Mouse (Mus musculus): ENCODE data around the gene Gm13279. TPM values are rescaled to one million over a fixed set of nuclear protein-coding genes. Genes with fewer than 3 reads are reported as not detected.
"Not testable (repeated sequence)": the region's sequence is repeated elsewhere in the genome, so short reads cannot be mapped to it uniquely, and the experiment has no call there.

Gm13279 gene
- total RNA-seq (2021), result not detected
- long read RNA-seq, experiment 1, result 0 reads
- long read RNA-seq, experiment 2, result 0 reads

DNA sequence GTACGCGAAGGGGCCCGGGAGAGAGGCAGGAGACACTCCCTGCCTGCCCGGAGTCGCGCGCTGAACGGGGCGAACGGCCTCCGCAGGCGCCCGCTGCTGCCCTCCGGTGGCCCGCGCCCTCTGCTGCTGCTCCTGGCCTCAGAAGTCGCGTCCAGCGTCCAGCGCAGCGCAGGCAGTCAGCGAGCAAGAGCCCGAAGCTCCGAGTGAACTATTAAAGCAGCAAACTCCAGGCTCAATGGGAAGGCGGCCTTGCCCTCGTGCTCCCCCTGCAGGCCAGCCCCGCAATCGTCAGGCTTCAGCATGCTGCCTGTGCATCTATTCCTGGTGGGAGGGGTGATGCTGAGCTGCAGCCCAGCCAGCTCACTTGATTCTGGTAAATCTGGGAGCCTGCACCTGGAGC is at the start of gene Gm13279:
Gm13279 (plus strand) TSS at position 301 of the 400 bp plus-strand sequence.
- not testable (repeated sequence) for H3K27ac ChIP-seq; H3K4me3 ChIP-seq; DNase-seq (ENCODE audit: low spot score in 2 of 2)

DNA sequence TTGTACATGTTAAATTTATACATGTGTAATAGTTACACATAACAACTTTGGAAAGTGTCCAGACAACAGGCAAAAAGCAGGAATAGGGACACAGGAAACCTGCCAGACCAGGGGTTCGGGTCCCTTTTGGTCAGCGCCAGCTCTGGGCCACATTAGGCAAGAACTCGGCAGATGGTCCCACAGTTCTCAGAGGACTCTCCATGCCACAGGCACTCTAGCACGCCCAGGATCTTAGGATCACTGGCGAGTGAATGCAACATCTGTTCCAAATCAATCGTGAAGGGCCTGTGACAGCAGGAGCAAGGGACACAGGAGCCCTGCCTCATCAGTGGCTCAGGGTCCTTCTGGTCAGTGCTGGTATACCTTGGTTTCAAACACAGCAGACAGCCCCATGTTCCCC is 47.3 kb upstream of the Gm13279 start:
- Histone ChIP-seq H3K4me3 (no peak overlapping the region), H3K27ac (no peak overlapping the region)
- TF ChIP-seq CTCF (conservative IDR thresholded peaks at IDR 0.05), result no peak
- no peak for DNase-seq (ENCODE audit: low spot score in 2 of 2)

DNA sequence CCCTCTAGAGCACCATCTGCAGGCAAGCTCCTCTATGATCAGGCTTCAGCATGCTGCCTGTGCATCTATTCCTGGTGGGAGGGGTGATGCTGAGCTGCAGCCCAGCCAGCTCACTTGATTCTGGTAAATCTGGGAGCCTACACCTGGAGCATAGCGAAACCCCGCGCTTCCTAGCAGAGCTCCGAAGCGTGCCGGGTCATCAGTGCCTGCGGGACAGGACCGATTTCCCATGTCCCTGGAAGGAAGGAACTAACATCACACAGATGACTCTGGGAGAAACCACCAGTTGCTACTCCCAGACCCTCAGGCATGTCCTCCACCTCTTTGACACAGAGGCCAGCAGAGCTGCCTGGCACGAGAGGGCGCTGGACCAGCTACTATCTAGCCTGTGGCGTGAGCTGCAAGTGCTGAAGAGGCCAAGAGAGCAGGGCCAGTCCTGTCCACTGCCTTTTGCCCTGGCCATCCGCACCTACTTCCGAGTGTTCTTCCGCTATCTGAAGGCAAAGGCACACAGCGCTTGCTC is 42.3 kb upstream of the Gm13279 start, which contains the start of gene Gm13271:
Gm13271 (plus strand) TSS at position 51 of the 523 bp plus-strand sequence.
- peak; percentile 53 for TF ChIP-seq CTCF (conservative IDR thresholded peaks at IDR 0.05)
- peak; percentile 60 to 67 for DNase-seq (ENCODE audit: low spot score in 2 of 2)
- H3K27ac ChIP-seq, result not testable (repeated sequence)

DNA sequence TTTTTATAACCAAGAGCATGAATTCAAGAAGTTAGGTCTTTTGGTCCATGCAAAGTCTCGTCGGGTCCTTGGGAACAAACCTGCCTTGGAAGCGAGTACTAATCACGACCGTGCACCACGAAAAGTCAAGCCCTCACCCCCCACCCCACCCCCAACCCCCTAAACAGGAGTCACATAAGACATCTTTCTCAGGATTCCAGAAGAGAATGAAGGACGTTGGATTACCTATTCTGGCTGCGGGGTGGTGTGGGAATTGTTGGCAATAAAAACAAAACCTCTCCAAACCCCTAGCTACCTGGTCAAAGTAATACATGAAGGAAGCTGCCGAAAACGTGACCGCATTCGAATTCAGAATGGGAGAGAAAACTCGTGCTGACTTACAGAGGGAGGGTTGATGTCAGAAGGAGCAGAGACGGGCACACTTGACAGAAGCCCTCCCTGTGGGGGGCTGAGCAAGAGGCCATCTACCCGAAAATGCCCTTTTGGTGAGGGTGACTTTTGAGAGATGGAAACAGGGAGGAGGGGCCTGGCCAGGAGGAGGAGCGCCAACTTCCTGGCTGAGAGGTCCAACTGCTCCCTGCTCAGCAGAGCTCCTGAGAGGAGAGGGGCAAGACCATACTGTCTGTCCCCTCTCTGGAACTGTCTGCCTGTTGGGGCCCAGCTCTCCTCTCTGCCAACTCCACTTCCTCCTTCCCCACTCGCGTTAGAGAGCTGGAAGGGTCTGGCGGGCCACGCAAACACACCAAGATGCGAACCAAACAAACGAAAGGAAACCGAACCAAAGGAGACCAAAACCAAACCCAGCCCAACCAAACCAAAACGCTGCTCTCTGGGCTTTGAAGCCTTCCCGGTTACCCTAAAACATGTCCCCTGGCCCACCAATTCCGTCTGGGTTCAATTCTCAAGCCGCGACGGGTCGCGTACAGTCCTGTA is 40.4 kb upstream of the Gm13279 start:
- Histone ChIP-seq H3K4me3 (peak overlapping the region; percentile 55), H3K27ac (peak overlapping the region; percentile 61; the same call in 1 of the 2 replicates)

More for the DNA sequence above, 42.3 kb upstream of the Gm13279 start, which contains the start of gene Gm13271:
- not testable (repeated sequence) for H3K4me3 ChIP-seq

DNA sequence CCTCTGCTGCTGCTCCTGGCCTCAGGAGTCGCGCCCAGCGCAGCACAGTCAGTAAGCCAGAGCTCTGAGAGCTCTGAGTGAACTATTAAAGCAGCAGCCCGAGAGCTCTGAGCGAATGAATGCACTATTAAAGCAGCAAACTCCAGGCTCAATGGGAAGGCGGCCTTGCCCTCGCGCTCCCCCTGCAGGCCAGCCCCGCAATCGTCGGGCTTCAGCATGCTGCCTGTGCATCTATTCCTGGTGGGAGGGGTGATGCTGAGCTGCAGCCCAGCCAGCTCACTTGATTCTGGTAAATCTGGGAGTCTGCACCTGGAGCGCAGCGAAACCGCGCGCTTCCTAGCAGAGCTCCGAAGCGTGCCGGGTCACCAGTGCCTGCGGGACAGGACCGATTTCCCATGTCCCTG is 39.6 kb upstream of the Gm13279 start:
- DNase-seq (ENCODE audit: low spot score in 2 of 2), result peak; percentile 84 to 90
- H3K27ac ChIP-seq, result not testable (repeated sequence)
- peak; percentile 72 for TF ChIP-seq CTCF (conservative IDR thresholded peaks at IDR 0.05)
- peak overlapping the region; percentile 55 for H3K4me3 ChIP-seq

More for the DNA sequence above, 40.4 kb upstream of the Gm13279 start:
- not testable (repeated sequence) for DNase-seq (ENCODE audit: low spot score in 2 of 2)

DNA sequence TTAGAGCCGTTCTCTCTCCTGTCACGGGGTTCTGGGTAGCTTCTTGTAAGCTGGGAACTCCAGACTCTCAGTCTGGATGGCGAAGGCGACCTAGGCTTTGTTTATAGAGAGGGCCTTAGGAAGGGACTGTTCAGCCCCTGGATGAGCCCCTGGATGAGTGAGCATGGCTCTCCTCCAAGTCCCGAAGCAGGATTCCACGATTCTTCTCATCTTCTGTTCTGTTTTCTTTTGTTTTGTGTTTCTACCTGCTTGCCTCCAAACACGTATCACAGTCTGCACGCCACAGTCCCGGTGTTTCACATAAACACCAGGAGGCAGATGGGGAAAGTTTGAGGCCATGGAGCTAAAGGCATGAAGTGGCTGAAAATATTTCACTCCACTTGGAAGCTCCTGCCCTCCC is 38.4 kb upstream of the Gm13279 start:
- DNase-seq (ENCODE audit: low spot score in 2 of 2), result peak in 1 of 2 experiments; percentile 27
- not testable (repeated sequence) for H3K27ac ChIP-seq, H3K4me3 ChIP-seq

DNA sequence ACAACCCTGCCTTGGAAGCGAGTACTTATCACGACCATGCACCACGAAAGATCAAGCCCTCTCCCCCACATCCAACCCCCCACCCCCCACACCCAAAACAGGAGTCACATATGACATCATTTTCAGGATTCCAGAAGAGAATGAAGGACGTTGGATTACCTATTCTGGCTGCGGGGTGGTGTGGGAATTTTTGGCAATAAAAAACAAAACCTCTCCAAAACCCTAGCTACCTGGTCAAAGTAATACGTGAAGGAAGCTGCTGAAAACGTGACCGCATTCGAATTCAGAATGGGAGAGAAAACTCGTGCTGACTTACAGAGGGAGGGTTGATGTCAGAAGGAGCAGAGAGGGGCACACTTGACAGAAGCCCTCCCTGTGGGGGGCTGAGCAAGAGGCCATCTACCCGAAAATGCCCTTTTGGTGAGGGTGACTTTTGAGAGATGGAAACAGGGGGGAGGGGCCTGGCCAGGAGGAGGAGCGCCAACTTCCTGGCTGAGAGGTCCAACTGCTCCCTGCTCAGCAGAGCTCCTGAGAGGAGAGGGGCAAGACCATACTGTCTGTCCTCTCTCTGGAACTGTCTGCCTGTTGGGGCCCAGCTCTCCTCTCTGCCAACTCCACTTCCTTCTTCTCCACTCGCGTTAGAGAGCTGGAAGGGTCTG is 37.5 kb upstream of the Gm13279 start, which contains the start of gene Gm13283:
Gm13283 (plus strand) TSS at position 510 of the 659 bp plus-strand sequence.
- peak within 1 kb of the TSS; percentile 30; the same call in 1 of the 2 replicates for H3K4me3 ChIP-seq
- H3K27ac ChIP-seq, result not testable (repeated sequence)
- DNase-seq (ENCODE audit: low spot score in 2 of 2), result peak in 1 of 2 experiments; percentile 13

DNA sequence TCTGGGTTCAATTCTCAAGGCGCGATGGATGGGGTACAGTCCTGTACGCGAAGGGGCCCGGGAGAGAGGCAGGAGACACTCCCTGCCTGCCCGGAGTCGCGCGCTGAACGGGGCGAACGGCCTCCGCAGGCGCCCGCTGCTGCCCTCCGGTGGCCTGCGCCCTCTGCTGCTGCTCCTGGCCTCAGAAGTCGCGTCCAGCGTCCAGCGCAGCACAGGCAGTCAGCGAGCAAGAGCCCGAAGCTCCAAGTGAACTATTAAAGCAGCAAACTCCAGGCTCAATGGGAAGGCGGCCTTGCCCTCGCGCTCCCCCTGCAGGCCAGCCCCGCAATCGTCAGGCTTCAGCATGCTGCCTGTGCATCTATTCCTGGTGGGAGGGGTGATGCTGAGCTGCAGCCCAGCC is 36.8 kb upstream of the Gm13279 start:
- peak overlapping the region; percentile 30; the same call in 1 of the 2 replicates for H3K4me3 ChIP-seq
- H3K27ac ChIP-seq, result not testable (repeated sequence)
- peak; percentile 35 to 49 for DNase-seq (ENCODE audit: low spot score in 2 of 2)
- peak; percentile 70 for TF ChIP-seq CTCF (conservative IDR thresholded peaks at IDR 0.05)

DNA sequence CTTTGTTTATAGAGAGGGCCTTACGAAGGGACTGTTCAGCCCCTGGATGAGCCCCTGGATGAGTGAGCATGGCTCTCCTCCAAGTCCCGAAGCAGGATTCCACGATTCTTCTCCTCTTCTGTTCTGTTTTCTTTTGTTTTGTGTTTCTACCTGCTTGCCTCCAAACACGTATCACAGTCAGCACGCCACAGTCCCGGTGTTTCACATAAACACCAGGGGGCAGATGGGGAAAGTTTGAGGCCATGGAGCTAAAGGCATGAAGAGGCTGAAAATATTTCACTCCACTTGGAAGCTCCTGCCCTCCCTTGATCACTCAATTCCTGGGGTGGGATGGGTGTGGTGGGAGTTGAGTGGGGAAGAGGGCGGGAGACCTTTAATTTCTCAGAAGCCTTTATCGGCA is 35.4 kb upstream of the Gm13279 start:
- DNase-seq (ENCODE audit: low spot score in 2 of 2), result peak; percentile 60 to 73
- peak; percentile 43 for TF ChIP-seq CTCF (conservative IDR thresholded peaks at IDR 0.05)
- H3K27ac ChIP-seq, H3K4me3 ChIP-seq: not testable (repeated sequence)

DNA sequence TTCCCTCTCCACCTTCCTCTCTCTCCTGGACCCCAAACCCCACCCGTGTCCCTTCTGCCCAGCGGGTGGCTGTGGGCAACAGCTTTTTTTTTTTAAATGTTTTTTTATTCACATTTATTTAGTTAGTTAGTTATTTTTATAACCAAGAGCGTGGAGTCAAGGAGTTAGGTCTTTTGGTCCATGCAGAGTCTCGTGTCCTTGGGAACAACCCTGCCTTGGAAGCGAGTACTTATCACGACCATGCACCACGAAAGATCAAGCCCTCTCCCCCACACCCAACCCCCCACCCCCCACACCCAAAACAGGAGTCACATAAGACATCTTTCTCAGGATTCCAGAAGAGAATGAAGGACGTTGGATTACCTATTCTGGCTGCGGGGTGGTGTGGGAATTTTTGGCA is 34.9 kb upstream of the Gm13279 start:
- not testable (repeated sequence) for H3K4me3 ChIP-seq; H3K27ac ChIP-seq; DNase-seq (ENCODE audit: low spot score in 2 of 2)

DNA sequence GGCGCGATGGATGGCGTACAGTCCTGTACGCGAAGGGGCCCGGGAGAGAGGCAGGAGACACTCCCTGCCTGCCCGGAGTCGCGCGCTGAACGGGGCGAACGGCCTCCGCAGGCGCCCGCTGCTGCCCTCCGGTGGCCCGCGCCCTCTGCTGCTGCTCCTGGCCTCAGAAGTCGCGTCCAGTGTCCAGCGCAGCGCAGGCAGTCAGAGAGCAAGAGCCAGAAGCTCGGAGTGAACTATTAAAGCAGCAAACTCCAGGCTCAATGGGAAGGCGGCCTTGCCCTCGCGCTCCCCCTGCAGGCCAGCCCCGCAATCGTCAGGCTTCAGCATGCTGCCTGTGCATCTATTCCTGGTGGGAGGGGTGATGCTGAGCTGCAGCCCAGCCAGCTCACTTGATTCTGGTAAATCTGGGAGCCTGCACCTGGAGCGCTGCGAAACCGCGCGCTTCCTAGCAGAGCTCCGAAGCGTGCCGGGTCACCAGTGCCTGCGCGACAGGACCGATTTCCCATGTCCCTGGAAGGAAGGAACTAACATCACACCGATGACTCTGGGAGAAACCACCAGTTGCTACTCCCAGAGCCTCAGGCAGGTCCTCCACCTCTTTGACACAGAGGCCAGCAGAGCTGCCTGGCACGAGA is 33.7 kb upstream of the Gm13279 start:
- peak overlapping the region; percentile 29; the same call in 1 of the 2 replicates for H3K4me3 ChIP-seq
- not testable (repeated sequence) for H3K27ac ChIP-seq
- peak; percentile 16 to 25 for DNase-seq (ENCODE audit: low spot score in 2 of 2)
- TF ChIP-seq CTCF (conservative IDR thresholded peaks at IDR 0.05), result peak; percentile 71

DNA sequence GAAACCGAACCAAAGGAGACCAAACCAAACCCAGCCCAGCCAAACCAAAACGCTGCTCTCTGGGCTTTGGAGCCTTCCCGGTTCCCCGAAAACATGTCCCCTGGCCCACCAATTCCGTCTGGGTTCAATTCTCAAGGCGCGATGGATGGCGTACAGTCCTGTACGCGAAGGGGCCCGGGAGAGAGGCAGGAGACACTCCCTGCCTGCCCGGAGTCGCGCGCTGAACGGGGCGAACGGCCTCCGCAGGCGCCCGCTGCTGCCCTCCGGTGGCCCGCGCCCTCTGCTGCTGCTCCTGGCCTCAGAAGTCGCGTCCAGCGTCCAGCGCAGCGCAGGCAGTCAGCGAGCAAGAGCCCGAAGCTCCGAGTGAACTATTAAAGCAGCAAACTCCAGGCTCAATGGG is 23.7 kb upstream of the Gm13279 start, which contains the start of gene Gm13290:
Gm13290 (plus strand) TSS at position 301 of the 400 bp plus-strand sequence.
- not testable (repeated sequence) for H3K4me3 ChIP-seq; H3K27ac ChIP-seq; DNase-seq (ENCODE audit: low spot score in 2 of 2)

DNA sequence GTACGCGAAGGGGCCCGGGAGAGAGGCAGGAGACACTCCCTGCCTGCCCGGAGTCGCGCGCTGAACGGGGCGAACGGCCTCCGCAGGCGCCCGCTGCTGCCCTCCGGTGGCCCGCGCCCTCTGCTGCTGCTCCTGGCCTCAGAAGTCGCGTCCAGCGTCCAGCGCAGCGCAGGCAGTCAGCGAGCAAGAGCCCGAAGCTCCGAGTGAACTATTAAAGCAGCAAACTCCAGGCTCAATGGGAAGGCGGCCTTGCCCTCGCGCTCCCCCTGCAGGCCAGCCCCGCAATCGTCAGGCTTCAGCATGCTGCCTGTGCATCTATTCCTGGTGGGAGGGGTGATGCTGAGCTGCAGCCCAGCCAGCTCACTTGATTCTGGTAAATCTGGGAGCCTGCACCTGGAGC is 20.6 kb upstream of the Gm13279 start, which contains the start of gene Gm13289:
Gm13289 (plus strand) TSS at position 301 of the 400 bp plus-strand sequence.
- not testable (repeated sequence) for DNase-seq (ENCODE audit: low spot score in 2 of 2); H3K27ac ChIP-seq; H3K4me3 ChIP-seq

DNA sequence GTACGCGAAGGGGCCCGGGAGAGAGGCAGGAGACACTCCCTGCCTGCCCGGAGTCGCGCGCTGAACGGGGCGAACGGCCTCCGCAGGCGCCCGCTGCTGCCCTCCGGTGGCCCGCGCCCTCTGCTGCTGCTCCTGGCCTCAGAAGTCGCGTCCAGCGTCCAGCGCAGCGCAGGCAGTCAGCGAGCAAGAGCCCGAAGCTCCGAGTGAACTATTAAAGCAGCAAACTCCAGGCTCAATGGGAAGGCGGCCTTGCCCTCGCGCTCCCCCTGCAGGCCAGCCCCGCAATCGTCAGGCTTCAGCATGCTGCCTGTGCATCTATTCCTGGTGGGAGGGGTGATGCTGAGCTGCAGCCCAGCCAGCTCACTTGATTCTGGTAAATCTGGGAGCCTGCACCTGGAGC is 17.6 kb upstream of the Gm13279 start, which contains the start of gene Gm13272:
Gm13272 (plus strand) TSS at position 301 of the 400 bp plus-strand sequence.
- not testable (repeated sequence) for DNase-seq (ENCODE audit: low spot score in 2 of 2); H3K27ac ChIP-seq; H3K4me3 ChIP-seq

DNA sequence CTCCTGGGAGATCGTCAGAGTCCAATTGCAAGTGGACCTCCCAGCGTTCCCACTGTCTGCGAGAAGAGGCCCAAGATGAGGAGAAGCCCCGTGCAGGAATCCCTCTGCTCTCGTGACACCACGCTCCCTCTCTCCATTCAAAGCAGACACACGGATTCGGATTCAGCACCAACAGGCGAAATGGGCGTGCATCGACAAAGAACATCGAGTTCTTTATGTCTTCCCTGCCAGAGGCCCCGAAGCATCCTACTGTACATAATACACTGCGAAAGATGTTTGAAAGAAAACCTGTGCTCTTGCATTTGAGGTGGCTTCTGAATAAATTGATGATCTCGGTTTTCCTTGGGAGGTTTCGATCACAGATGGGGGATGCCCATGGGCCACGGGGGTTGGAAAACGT is 16.9 kb upstream of the Gm13279 start:
- H3K4me3 ChIP-seq; H3K27ac ChIP-seq; DNase-seq (ENCODE audit: low spot score in 2 of 2): not testable (repeated sequence)

DNA sequence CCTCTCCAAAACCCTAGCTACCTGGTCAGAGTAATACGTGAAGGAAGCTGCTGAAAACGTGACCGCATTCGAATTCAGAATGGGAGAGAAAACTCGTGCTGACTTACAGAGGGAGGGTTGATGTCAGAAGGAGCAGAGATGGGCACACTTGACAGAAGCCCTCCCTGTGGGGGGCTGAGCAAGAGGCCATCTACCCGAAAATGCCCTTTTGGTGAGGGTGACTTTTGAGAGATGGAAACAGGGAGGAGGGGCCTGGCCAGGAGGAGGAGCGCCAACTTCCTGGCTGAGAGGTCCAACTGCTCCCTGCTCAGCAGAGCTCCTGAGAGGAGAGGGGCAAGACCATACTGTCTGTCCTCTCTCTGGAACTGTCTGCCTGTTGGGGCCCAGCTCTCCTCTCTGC is 15.4 kb upstream of the Gm13279 start, which contains the start of gene Ifnz:
Ifnz (plus strand) TSS at position 301 of the 400 bp plus-strand sequence.
- H3K27ac ChIP-seq; DNase-seq (ENCODE audit: low spot score in 2 of 2); H3K4me3 ChIP-seq: not testable (repeated sequence)

Measured in layer of hippocampus, adult 2 months (tissue).